Mouse (Mus musculus) heart, embryonic 16.5 days (tissue): Measurements from ENCODE around the gene Hist1h3g. TPM values are rescaled to one million over a fixed set of nuclear protein-coding genes. Genes with fewer than 3 reads are reported as not detected.
A peak's percentile ranks its signal among the peaks of the same experiment; 100 is the strongest.

Source experiments
- ATAC-seq: fragments of 200-750 bp; cut with Nextera tagmentation; replicated peaks from 2 replicates; pipeline ENCODE4 v1.8.0; 2017; ENCODE audit warnings: moderate number of reproducible peaks; ENCODE audit not compliant: insufficient read depth, low FRiP score; ENCODE audit errors: extremely low read depth
- H3K27ac ChIP-seq: fragments of 300-500 bp; sonication (generic); 2 replicates; pipeline ENCODE4 v1.5.1; 2014; ENCODE audit warnings: mild to moderate bottlenecking, low read length, control low read depth, moderate library complexity
- H3K27me3 ChIP-seq: fragments of 300-500 bp; sonication (generic); 2 replicates; pipeline ENCODE4 v1.6.1; 2014; ENCODE audit warnings: low read length, mixed read lengths; ENCODE audit not compliant: control insufficient read depth, insufficient read depth
- H3K36me3 ChIP-seq: fragments of 300-500 bp; sonication (generic); 2 replicates; pipeline ENCODE4 v1.6.1; 2014; ENCODE audit not compliant: control insufficient read depth, insufficient read depth
- H3K4me1 ChIP-seq: fragments of 300-500 bp; sonication (generic); 2 replicates; pipeline ENCODE4 v1.6.1; 2014; ENCODE audit warnings: low read length, mixed read lengths; ENCODE audit not compliant: control insufficient read depth, insufficient read depth
- H3K4me2 ChIP-seq: fragments of 300-500 bp; sonication (generic); 2 replicates; pipeline ENCODE4 v1.6.1; 2014; ENCODE audit warnings: low read depth, mild to moderate bottlenecking, control low read depth, low read length
- H3K4me3 ChIP-seq: fragments of 300-500 bp; sonication (generic); 2 replicates; pipeline ENCODE4 v1.5.1; 2014; ENCODE audit warnings: mild to moderate bottlenecking, control low read depth, low read length
- H3K9ac ChIP-seq: fragments of 300-500 bp; sonication (generic); 2 replicates; pipeline ENCODE4 v1.6.1; 2014; ENCODE audit warnings: low read length, control low read depth
- H3K9me3 ChIP-seq: fragments of 300-500 bp; sonication (generic); replicated peaks from 2 replicates; pipeline ENCODE4 v1.6.1; 2016; ENCODE audit warnings: low read length; ENCODE audit not compliant: control insufficient read depth
- WGBS: fragments of 180-500 bp; shearing (Covaris S2); extraction: QIAGEN DNeasy Blood & Tissue Kit; methylation state at CpG from one replicate; pipeline ENCODE4 v1.1.7; 2014; 5-methylcytosine and 5-hydroxymethylcytosine counted together
- polyA plus RNA-seq: library from polyadenylated mRNA; unstranded; fragments of >200 nt; fragmentation: Nextera tagmentation; extraction: Ambion mirVana; gene quantifications from 2 replicates; pipeline ENCODE4 v1.2.1, GENCODE M21; 2015

Gene Hist1h3g
- polyA plus RNA-seq, 1 experiment from 2014 or later: 2.2 TPM

DNA sequence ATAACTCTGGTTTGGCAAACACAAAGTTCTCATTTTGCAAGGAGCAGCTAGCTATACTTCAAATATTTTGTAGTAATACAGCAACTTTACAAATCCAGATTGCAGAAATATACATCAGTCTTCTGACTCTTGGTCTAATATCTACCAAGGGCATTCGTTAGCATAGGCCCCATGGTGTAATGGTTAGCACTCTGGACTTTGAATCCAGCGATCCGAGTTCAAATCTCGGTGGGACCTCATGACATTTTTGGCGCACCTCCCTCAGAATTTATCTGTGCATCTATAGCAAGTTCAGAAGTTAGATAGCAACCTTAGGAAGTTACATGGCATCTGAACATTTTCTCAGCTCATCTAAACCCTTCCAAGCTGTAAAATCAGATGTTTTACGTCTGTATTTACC lies 16.3 kb upstream of the Hist1h3g start:
- ATAC-seq: peak; percentile 53; the same call in 1 of the 2 replicates
- WGBS: 0% methylated on average over 6 of the region's 6 CpGs
- Histone ChIP-seq H3K9ac (peak overlapping the region; percentile 46; the same call in 1 of the 2 replicates), H3K4me3 (peak overlapping the region; percentile 58), H3K36me3 (no peaks in the 10 kb centered on the region), H3K9me3 (no peaks in the 10 kb centered on the region), H3K4me1 (peaks cover 5% of the 10 kb centered on the region; the same call in 1 of the 2 replicates), H3K27ac (peak overlapping the region; percentile 72), H3K27me3 (no peaks in the 10 kb centered on the region), H3K4me2 (peak overlapping the region; percentile 94)

DNA sequence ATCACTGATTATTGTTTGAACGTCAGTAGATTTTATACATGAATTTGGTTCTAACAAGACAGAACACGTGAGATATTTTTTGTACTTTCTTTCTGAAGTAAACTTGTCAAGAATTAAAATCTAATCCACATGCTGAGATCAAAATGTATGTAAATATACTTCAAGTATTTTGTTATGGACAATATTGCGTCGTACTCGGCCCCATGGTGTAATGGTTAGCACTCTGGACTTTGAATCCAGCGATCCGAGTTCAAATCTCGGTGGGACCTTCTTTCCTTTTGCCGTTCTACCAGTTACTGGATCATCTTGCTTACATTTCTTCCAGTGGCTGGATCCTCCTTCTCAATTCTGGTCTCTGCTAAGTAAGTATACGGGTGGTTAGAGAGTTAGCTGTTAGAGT lies 15.8 kb upstream of the Hist1h3g start:
- Histone ChIP-seq H3K27me3 (no peaks in the 10 kb centered on the region), H3K36me3 (no peaks in the 10 kb centered on the region), H3K4me3 (peak overlapping the region; percentile 58), H3K9ac (peak overlapping the region; percentile 46; the same call in 1 of the 2 replicates), H3K27ac (peak overlapping the region; percentile 72), H3K4me2 (peak overlapping the region; percentile 94), H3K9me3 (no peaks in the 10 kb centered on the region), H3K4me1 (peaks cover 5% of the 10 kb centered on the region; the same call in 1 of the 2 replicates)
- ATAC-seq: peak; percentile 39; the same call in 1 of the 2 replicates
- under 1% methylated on average over 10 of the region's 10 CpGs for WGBS

DNA sequence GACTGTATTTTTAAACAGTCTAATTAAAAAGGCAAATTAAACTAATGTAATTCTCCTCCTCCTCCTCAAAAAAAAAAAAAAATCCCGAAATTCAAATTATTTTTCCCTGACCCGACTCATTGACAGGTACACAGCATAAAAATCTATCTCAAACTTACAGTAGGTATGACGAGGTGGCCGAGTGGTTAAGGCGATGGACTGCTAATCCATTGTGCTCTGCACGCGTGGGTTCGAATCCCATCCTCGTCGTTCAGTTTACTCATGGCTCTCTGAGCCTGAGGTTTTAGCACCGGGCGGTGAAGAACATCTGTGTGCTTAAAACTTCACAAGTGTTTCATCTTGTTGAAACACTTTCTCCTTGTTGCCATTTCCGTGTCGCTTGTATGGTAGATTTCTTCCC lies 13.5 kb upstream of the Hist1h3g start:
- H3K36me3 ChIP-seq: no peaks in the 10 kb centered on the region
- WGBS: 1% methylated on average over 14 of the region's 14 CpGs
- ATAC-seq: no peak; the same call in 1 of the 2 replicates
- H3K9ac ChIP-seq: no peak overlapping the region
- H3K4me3 ChIP-seq: peak overlapping the region; percentile 2; the same call in 1 of the 2 replicates
- peaks cover 7% of the 10 kb centered on the region; the same call in 1 of the 2 replicates for H3K4me1 ChIP-seq
- H3K4me2 ChIP-seq: peak overlapping the region; percentile 49
- no peak overlapping the region for H3K27ac ChIP-seq
- H3K9me3 ChIP-seq: no peaks in the 10 kb centered on the region
- H3K27me3 ChIP-seq: no peaks in the 10 kb centered on the region

DNA sequence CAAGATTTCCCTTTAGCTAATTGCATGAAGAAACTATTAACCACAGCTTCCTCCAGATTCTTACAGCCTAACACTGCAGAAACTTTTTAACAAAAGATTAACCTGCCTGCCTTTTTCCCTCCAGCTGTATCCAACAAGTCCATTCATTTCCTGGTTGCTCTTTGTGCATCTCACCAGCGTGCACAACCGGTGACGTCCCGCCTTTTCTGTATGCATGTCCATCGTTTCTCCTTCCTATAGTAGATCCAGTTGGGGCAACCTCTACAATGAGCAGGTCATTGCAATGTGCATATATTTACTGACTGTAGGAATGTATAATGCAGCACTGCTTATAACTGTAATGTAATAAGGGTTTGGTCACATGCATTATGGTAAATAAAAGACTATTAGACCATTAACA lies 11.2 kb upstream of the Hist1h3g start:
- Histone ChIP-seq H3K9ac (no peak overlapping the region), H3K27ac (no peak overlapping the region), H3K9me3 (no peaks in the 10 kb centered on the region), H3K27me3 (no peaks in the 10 kb centered on the region), H3K4me1 (peaks cover 14% of the 10 kb centered on the region), H3K4me2 (no peak overlapping the region), H3K4me3 (no peak overlapping the region), H3K36me3 (no peaks in the 10 kb centered on the region)
- 44% methylated on average over 5 of the region's 5 CpGs for whole genome bisulfite sequencing
- no peak for ATAC-seq

DNA sequence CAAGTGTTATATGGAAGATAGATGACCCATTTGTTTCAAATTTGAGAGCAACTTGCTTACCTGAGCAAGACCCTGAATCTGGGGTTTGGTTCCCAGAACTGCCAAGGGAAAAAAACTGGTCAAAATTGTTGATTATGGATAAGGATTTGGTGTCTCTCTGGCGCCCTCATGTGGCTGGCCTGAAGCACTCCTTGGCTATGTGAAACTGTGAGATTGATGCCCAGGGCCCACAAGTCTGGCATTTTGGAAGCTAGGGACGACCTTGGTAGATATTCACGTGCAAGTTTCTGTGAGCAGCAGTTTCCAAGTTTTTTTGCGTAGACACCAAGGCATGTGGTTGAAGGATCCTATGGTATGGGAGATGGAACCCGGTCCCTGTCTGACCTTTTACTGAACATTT lies 10.6 kb upstream of the Hist1h3g start:
- WGBS: 13% methylated on average over 5 of the region's 5 CpGs
- H3K4me2 ChIP-seq: no peak overlapping the region
- no peak overlapping the region for H3K4me3 ChIP-seq
- H3K36me3 ChIP-seq: no peaks in the 10 kb centered on the region
- no peak overlapping the region for H3K27ac ChIP-seq
- H3K27me3 ChIP-seq: no peaks in the 10 kb centered on the region
- peaks cover 14% of the 10 kb centered on the region for H3K4me1 ChIP-seq
- H3K9ac ChIP-seq: no peak overlapping the region
- ATAC-seq: no peak
- H3K9me3 ChIP-seq: no peaks in the 10 kb centered on the region

DNA sequence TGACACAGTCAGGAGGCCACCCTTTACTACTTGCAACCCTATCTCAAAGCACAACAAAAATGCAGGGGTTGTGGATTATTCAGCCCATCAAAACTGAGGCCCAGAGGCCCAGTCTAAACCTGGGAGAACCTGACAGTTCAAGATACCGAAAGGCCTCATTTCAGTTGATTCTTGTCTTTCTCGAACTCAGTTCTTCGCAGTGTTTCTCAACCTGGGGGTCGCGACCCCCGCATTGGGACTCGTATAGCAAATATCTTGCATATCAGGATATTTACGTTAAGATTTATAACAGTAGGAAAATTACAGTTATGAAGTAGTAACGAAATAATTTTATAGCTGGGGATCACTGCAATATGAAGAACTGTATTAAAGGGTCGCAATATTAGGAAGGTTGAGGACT lies 9.3 kb upstream of the Hist1h3g start:
- H3K4me2 ChIP-seq: peak overlapping the region; percentile 58
- no peaks in the 10 kb centered on the region for H3K27me3 ChIP-seq
- peak overlapping the region; percentile 43 for H3K4me3 ChIP-seq
- 2% methylated on average over 10 of the region's 10 CpGs for WGBS
- ATAC-seq: no peak
- H3K4me1 ChIP-seq: peaks cover 14% of the 10 kb centered on the region
- H3K9me3 ChIP-seq: no peaks in the 10 kb centered on the region
- peak overlapping the region; percentile 42 for H3K9ac ChIP-seq
- H3K36me3 ChIP-seq: no peaks in the 10 kb centered on the region
- H3K27ac ChIP-seq: no peak overlapping the region

DNA sequence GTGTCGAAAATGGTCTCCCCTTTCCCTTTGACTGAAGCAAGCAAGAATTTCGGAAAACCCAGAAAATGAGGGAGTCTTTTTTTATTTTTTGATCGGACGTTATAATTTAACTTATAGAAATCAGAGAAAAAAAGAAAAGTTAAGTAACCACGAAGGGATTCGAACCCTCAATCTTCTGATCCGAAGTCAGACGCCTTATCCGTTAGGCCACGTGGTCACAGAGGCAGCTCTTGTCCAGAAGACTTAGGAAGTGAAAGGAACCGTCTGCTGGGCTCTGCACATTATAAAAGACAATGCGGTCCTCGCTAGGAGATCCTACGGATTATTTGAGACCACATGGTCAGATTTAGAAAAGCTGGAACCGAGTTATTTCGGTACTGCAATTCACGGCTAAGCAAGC lies 8.9 kb upstream of the Hist1h3g start:
- Histone ChIP-seq H3K4me1 (peaks cover 13% of the 10 kb centered on the region), H3K4me2 (peak overlapping the region; percentile 58), H3K27ac (no peak overlapping the region), H3K36me3 (no peaks in the 10 kb centered on the region), H3K9me3 (no peaks in the 10 kb centered on the region), H3K4me3 (peak overlapping the region; percentile 43), H3K27me3 (no peaks in the 10 kb centered on the region), H3K9ac (peak overlapping the region; percentile 42)
- WGBS: under 1% methylated on average over 17 of the region's 17 CpGs
- no peak for ATAC-seq

DNA sequence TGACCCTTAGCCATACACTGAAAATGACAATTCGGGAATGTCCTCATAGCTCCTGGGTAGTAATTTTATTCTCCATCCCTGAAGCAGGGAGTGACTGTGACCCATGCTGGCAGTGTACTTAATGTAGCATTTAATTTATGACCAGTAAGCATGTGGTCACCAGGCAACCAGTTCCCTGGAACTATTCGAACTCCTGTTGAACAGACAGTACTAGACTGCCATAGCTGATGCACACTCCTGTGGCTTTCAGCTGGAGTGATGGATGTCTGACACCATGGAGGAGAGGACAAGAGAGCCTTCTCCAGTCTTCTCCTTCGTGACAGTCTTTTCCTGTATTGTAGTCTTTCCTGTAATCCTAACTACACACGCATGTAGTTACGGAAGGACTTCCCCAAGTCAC lies 6.2 kb upstream of the Hist1h3g start:
- no peak for ATAC-seq
- H3K4me1 ChIP-seq: peaks cover 26% of the 10 kb centered on the region
- peak overlapping the region; percentile 19; the same call in 1 of the 2 replicates for H3K4me2 ChIP-seq
- no peaks in the 10 kb centered on the region for H3K36me3 ChIP-seq
- H3K27me3 ChIP-seq: no peaks in the 10 kb centered on the region
- H3K27ac ChIP-seq: peak overlapping the region; percentile 99
- H3K4me3 ChIP-seq: no peak overlapping the region
- H3K9me3 ChIP-seq: no peaks in the 10 kb centered on the region
- WGBS: 79% methylated on average over 5 of the region's 5 CpGs
- peak overlapping the region; percentile 15; the same call in 1 of the 2 replicates for H3K9ac ChIP-seq

DNA sequence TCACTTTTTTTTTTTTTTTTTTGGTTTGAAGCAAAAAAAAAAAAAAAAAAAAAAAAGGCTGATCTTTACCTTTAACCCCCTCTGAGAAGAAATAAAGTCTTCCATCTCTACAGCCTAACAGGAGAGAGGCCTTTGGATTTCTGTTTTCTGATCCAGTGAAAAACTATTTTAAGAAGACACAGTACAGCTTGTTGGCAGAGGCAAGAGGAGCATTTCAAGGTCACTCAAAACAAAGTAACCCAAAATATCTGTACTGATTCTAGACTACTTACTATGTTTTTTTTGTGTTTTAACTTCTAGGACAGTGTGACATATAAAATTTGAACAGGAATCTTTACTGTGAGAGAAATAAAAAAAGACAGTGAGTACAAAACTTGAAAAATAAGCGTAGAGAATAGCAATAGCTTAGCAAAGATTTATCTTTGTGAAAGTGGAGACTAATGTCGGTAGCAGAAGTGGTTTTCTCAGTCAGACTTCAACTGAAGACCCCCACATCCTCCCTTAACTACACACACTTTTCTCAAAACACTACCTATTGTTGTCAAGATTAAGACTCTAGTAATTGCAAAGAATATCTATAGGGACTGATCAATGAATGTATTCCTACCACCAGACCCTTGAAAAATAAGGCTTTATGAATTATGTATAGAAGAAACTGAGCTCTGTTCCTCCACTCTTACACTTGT lies 5.6 kb upstream of the Hist1h3g start:
- no peak for ATAC-seq
- Histone ChIP-seq H3K9me3 (no peaks in the 10 kb centered on the region), H3K9ac (peak overlapping the region; percentile 90), H3K4me2 (peak overlapping the region; percentile 75), H3K36me3 (no peaks in the 10 kb centered on the region), H3K4me3 (peak overlapping the region; percentile 77), H3K4me1 (peaks cover 30% of the 10 kb centered on the region), H3K27ac (peak overlapping the region; percentile 99), H3K27me3 (no peaks in the 10 kb centered on the region)
- 14% methylated on average over 2 of the region's 2 CpGs for WGBS
